Mouse (Mus musculus) heart, embryonic 14.5 days (tissue): ENCODE results near the gene Rab7b. TPM values are rescaled to one million over a fixed set of nuclear protein-coding genes. Genes with fewer than 3 reads are reported as not detected.

Experiments
- ATAC-seq: fragments of 200-750 bp; cut with Nextera tagmentation; 2 replicates; pipeline ENCODE4 v1.8.0; 2017; ENCODE audit warnings: low read depth, moderate TSS enrichment; ENCODE audit not compliant: insufficient number of reproducible peaks, insufficient read depth, low FRiP score
- H3K27ac ChIP-seq, 2 experiments: fragments of 200-500 bp in 1 of 2; fragments of 300-500 bp in 1 of 2; sonication (generic) in 1 of 2; replicated peaks in 1 of 2; 2 replicates each; pipeline ENCODE4 v1.5.1; 2012 to 2014; ENCODE audit warnings: low read depth in 2 of 2, low read length in 2 of 2, control low read depth in 1 of 2, mild to moderate bottlenecking in 1 of 2, mixed read lengths in 1 of 2; ENCODE audit not compliant: control insufficient read depth in 1 of 2, insufficient read depth in 1 of 2
- H3K27me3 ChIP-seq: fragments of 300-500 bp; sonication (generic); 2 replicates; pipeline ENCODE4 v1.6.1; 2014; ENCODE audit warnings: mild to moderate bottlenecking, low read length, control low read depth; ENCODE audit not compliant: control insufficient read depth, insufficient read depth
- H3K36me3 ChIP-seq: fragments of 300-500 bp; sonication (generic); 2 replicates; pipeline ENCODE4 v1.6.1; 2014; ENCODE audit warnings: mild to moderate bottlenecking, control low read depth, low read length, mixed read lengths; ENCODE audit not compliant: control insufficient read depth, insufficient read depth
- H3K4me1 ChIP-seq, 2 experiments: fragments of 200-500 bp in 1 of 2; fragments of 300-500 bp in 1 of 2; sonication (generic) in 1 of 2; 2 replicates each; pipeline ENCODE4 v1.6.1; 2012 to 2014; ENCODE audit warnings: low read length in 2 of 2, control low read depth in 1 of 2, mixed read lengths in 1 of 2; ENCODE audit not compliant: control insufficient read depth in 2 of 2, insufficient read depth in 2 of 2
- H3K4me2 ChIP-seq: fragments of 300-500 bp; sonication (generic); 2 replicates; pipeline ENCODE4 v1.6.1; 2014; ENCODE audit warnings: mild to moderate bottlenecking, low read length
- H3K4me3 ChIP-seq, 2 experiments: fragments of 200-500 bp in 1 of 2; fragments of 300-500 bp in 1 of 2; sonication (generic) in 1 of 2; 2 replicates each; pipeline ENCODE4 v1.5.1; 2012 to 2014; ENCODE audit warnings: low read length in 2 of 2, mild to moderate bottlenecking in 2 of 2, control low read depth in 1 of 2, low read depth in 1 of 2, moderate library complexity in 1 of 2; ENCODE audit not compliant: control insufficient read depth in 1 of 2, insufficient read depth in 1 of 2
- H3K9ac ChIP-seq: fragments of 300-500 bp; sonication (generic); 2 replicates; pipeline ENCODE4 v1.6.1; 2014; ENCODE audit warnings: mild to moderate bottlenecking, low read length
- H3K9me3 ChIP-seq: fragments of 300-500 bp; sonication (generic); 2 replicates; pipeline ENCODE4 v1.6.1; 2016; ENCODE audit warnings: low read length, control low read depth; ENCODE audit not compliant: control insufficient read depth
- WGBS: fragments of 180-500 bp; shearing (Covaris S2); extraction: QIAGEN DNeasy Blood & Tissue Kit; methylation state at CpG from one replicate; pipeline ENCODE4 v1.1.7; 2014; 5-methylcytosine and 5-hydroxymethylcytosine counted together
- polyA plus RNA-seq: library from polyadenylated mRNA; unstranded; fragments of >200 nt; fragmentation: Nextera tagmentation; extraction: Ambion mirVana; gene quantifications from 2 replicates; pipeline ENCODE4 v1.2.1, GENCODE M21; 2014

The Rab7b gene
- polyA plus RNA-seq, 1 experiment from 2014 or later, result 2.0 TPM

GRCm38 (mm10) chr1:131739481-131740160 lies 51.1 kb downstream of the Rab7b start:
- Histone ChIP-seq H3K4me1 (peaks cover 25 to 29% of the 10 kb centered on the region in 2 experiments), H3K4me3 (no peak overlapping the region), H3K9me3 (no peaks in the 10 kb centered on the region), H3K27ac (no peak overlapping the region), H3K27me3 (no peaks in the 10 kb centered on the region), H3K4me2 (no peak overlapping the region), H3K9ac (no peak overlapping the region), H3K36me3 (no peaks in the 10 kb centered on the region)
- WGBS, result 92% methylated on average over 9 of the region's 9 CpGs
- no peak for ATAC-seq

GRCm38 (mm10) chr1:131743868-131744464 lies 55.5 kb downstream of the Rab7b start, which contains the start of gene Slc26a9:
Gene Slc26a9, plus strand, starts transcription at chr1:131744022.
- H3K36me3 ChIP-seq, result no peaks in the 10 kb centered on the region
- no peak within 1 kb of the TSS for H3K27ac ChIP-seq
- no peak for ATAC-seq
- H3K4me3 ChIP-seq, result no peak within 1 kb of the TSS
- no peaks in the 10 kb centered on the region for H3K9me3 ChIP-seq
- peaks cover 11% of the 10 kb centered on the region in 2 experiments for H3K4me1 ChIP-seq
- no peak within 1 kb of the TSS for H3K9ac ChIP-seq
- no peak within 1 kb of the TSS for H3K4me2 ChIP-seq
- WGBS, result 55% methylated on average over 10 of the region's 10 CpGs
- no peaks in the 10 kb centered on the region; the same call in 1 of the 2 replicates for H3K27me3 ChIP-seq

- Histone ChIP-seq H3K9me3 (no peaks in the 10 kb centered on the region), H3K27me3 (peaks cover 5% of the 10 kb centered on the region; the same call in 1 of the 2 replicates), H3K27ac (no peak overlapping the region), H3K4me1 (peaks cover 11% of the 10 kb centered on the region in 2 experiments), H3K36me3 (no peaks in the 10 kb centered on the region), H3K4me3 (no peak overlapping the region), H3K4me2 (no peak overlapping the region), H3K9ac (no peak overlapping the region)
- 65% methylated on average over 5 of the region's 5 CpGs for WGBS
- ATAC-seq, result no peak
These were observed 56.9 kb downstream of the Rab7b start for GRCm38 (mm10) chr1:131745391-131745790.

GRCm38 (mm10) chr1:131747761-131748160 lies 59.3 kb downstream of the Rab7b start:
- Histone ChIP-seq H3K4me1 (peaks cover 15 to 23% of the 10 kb centered on the region in 2 experiments), H3K27ac (no peak overlapping the region), H3K4me2 (no peak overlapping the region), H3K4me3 (no peak overlapping the region), H3K9me3 (no peaks in the 10 kb centered on the region), H3K36me3 (no peaks in the 10 kb centered on the region), H3K9ac (no peak overlapping the region), H3K27me3 (peaks cover 5% of the 10 kb centered on the region; the same call in 1 of the 2 replicates)
- ATAC-seq, result no peak
- WGBS, result 63% methylated on average over 2 of the region's 2 CpGs

- ATAC-seq, result no peak
- no peaks in the 10 kb centered on the region for H3K9me3 ChIP-seq
- peaks cover 14 to 23% of the 10 kb centered on the region in 2 experiments for H3K4me1 ChIP-seq
- no peak overlapping the region for H3K9ac ChIP-seq
- H3K27ac ChIP-seq, result no peak overlapping the region
- no peak overlapping the region for H3K4me2 ChIP-seq
- no peak overlapping the region for H3K4me3 ChIP-seq
- peaks cover 5% of the 10 kb centered on the region; the same call in 1 of the 2 replicates for H3K27me3 ChIP-seq
- WGBS, result 78% methylated on average over 2 of the region's 2 CpGs
- no peaks in the 10 kb centered on the region for H3K36me3 ChIP-seq
These were observed 60.1 kb downstream of the Rab7b start for GRCm38 (mm10) chr1:131748636-131749035.

- WGBS, result 73% methylated on average over 15 of the region's 15 CpGs
- H3K4me3 ChIP-seq, result no peak overlapping the region
- no peak for ATAC-seq
These were observed 61.4 kb downstream of the Rab7b start for GRCm38 (mm10) chr1:131749706-131750545.

GRCm38 (mm10) chr1:131751181-131751890 lies 62.8 kb downstream of the Rab7b start:
- H3K9ac ChIP-seq, result no peak overlapping the region
- no peaks in the 10 kb centered on the region for H3K36me3 ChIP-seq
- ATAC-seq, result no peak
- H3K27ac ChIP-seq, result 0 out of 4 replicates have a peak overlapping the region, but pooled peaks of 1 of the 2 experiments have one; percentile 9
- peaks cover 20 to 31% of the 10 kb centered on the region in 2 experiments for H3K4me1 ChIP-seq
- no peak overlapping the region for H3K4me2 ChIP-seq
- H3K4me3 ChIP-seq, result no peak overlapping the region
- WGBS, result 81% methylated on average over 3 of the region's 3 CpGs
- H3K27me3 ChIP-seq, result peaks cover 5% of the 10 kb centered on the region; the same call in 1 of the 2 replicates
- H3K9me3 ChIP-seq, result no peaks in the 10 kb centered on the region

More at GRCm38 (mm10) chr1:131749706-131750545, 61.4 kb downstream of the Rab7b start:
- Histone ChIP-seq H3K36me3 (no peaks in the 10 kb centered on the region), H3K27ac (no peak overlapping the region), H3K9me3 (no peaks in the 10 kb centered on the region), H3K4me2 (no peak overlapping the region), H3K27me3 (peaks cover 5% of the 10 kb centered on the region; the same call in 1 of the 2 replicates), H3K4me1 (peaks cover 15 to 25% of the 10 kb centered on the region in 2 experiments), H3K9ac (no peak overlapping the region)
